Mouse (Mus musculus): ENCODE results near the gene Vwa8. TPM values are rescaled to one million over a fixed set of nuclear protein-coding genes. Genes with fewer than 3 reads are reported as not detected.

The Vwa8 gene
- total RNA-seq (2021), result 10 to 100 TPM; 23.3 to 28.0 TPM

DNA sequence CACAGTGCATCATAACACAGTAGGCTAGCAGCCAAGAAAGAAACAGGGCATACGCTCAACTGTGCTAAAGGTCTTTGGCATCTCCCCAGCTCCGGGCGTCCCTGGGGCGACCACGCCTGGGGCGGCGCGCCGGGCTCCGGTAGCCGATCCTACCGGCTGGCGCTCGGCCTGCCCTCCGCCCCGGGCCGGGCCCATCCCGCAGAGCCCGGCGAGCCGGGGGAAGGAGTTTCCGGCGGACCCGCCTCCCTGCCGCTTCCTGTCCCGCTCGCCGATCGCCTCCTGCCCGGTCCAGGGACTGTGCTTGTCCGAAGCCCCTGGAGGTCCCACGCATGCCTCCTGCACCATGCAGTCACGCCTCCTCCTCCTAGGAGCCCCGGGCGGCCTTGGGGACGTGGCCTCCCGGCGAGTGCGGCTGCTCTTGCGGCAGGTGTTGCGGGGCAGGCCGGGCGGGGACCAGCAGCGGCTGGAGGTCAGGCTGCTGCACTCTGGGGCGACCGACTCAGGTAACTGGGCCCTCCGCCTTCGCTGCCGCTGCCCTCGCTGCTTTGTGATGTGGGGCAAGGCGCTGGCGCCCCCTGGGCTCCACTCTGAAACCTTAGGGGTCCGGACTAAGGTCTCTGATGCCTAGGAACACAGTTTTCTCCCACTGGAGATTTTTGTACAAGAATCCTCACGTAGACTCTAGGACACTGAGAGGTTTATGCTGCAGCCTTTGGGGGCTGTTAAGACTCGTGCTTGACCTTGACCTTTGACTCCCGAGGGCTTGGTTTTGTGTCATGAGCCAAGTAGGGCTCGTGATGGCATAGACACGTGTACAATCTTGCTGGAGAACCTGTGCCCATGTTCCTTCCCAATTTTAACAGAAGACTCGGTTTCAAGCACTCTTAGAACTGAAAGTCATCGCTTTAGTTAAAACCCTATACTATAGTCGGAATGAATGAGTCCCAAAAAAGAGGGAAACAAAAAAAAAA, at the start of gene Vwa8:
TSS of gene Vwa8 (plus strand) at position 112 of the 971 bp plus-strand sequence.
- DNase-seq (ENCODE audit: extremely low spot score in 1 of 2, low spot score in 1 of 2), result peak; percentile 68 to 69

DNA sequence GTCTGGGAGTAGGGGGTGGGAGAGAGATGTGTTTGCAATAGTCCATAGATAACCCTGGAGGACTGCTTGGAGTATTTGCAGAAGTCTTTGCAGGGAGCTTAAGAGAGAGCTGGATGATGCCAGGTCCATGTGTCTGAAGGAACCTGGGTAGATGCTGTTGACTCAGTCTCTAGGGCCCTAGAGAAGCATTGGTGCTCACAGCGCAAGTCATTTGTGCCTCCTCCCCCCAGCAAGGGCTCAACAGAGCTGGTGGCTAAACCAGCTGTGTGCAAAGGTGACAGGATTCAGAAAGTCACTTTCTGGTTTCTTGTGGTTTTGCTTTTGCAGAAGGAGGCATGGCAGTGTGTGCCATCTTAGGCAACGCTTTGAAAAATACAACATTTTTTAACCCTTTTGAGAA, 46.5 kb upstream of the Vwa8 start:
- DNase-seq (ENCODE audit: extremely low spot score in 1 of 2, low spot score in 1 of 2), result no peak

- no peak for DNase-seq (ENCODE audit: extremely low spot score in 1 of 2, low spot score in 1 of 2)
These were observed 44.9 kb upstream of the Vwa8 start for GRCm38 (mm10) chr14:78803924-78804323.

DNA sequence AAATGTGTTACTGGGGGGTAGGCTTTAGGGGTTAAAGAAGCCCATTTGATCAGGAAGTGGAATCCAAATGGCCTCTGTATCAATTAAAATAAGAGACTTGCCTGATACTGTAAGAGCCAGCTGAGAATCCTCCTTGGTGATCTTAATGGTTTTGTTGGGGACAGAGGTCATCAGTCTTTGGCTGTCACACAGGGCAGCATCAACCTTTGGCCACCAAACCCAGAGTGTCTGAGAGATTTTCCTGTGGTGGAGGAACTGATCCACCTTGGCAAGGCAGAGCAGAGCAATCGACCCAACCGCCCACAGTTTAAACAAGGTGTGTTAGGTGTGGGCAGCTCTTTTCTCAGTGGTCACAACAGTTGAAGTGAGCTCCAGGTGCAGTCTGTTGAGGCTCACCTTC, 36.0 kb upstream of the Vwa8 start:
- DNase-seq (ENCODE audit: extremely low spot score in 1 of 2, low spot score in 1 of 2), result no peak

- no peak for DNase-seq (ENCODE audit: extremely low spot score in 1 of 2, low spot score in 1 of 2)
These were observed 32.4 kb upstream of the Vwa8 start for GRCm38 (mm10) chr14:78816411-78816810.

DNA sequence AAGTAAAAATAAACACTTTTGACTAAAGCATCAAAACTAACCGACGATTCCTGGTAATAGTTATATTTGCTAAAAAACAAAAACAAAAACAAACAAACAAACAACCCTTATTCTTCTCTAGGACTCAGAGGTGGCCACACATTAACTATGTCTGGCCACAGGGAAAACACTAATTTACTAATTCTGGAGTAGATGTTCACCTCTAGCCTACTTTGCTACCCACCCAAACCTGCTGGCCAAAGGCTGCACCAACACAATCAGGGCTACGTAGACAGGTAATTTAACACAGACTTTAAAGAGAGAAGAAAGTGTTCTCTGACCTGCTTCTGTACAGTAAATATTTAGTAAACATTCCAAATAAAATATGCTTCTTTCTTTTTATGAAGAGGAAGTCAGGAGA, 31.2 kb upstream of the Vwa8 start:
- DNase-seq (ENCODE audit: extremely low spot score in 1 of 2, low spot score in 1 of 2), result no peak

- DNase-seq (ENCODE audit: extremely low spot score in 1 of 2, low spot score in 1 of 2), result no peak
These were observed 30.4 kb upstream of the Vwa8 start for GRCm38 (mm10) chr14:78818406-78818805.

DNA sequence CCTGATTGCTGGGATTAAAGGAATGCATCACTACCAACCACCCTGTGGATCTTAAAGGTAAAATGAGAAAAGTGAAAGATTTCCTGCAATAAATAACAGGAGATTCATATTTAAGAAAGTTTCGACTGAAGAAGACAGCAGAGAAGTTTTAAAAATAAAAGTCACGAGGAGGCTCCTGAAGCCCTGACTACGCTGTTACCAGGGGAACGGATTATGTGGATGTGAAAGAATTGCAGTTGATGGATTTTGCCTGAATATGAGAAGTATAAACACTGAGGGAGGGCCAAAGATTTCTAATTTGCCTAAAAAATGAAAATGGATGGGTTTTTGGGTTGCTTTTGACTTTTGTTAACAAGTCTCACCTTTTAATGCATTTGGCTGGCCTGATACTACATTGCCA, 24.8 kb upstream of the Vwa8 start:
- DNase-seq (ENCODE audit: extremely low spot score in 1 of 2, low spot score in 1 of 2), result no peak

DNA sequence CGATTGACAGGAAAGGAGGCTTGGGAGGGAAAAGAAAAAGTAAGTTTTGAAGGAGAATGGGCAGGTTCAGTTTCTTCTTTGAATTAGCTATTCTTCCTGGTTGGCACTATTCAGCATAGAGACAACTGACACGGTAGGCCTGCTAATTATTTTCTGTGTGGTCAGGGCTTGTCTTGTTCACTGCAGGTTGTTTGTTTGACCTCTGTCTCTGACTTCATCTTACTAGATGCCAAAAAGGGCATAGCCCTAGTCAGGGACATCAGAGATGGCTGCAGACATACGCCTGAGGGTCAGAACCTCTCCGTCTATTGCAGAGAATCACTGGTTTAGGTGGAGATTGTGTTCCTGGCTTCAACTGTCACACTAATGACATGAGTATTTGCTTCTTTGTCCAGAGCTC, 24.3 kb upstream of the Vwa8 start:
- no peak for DNase-seq (ENCODE audit: extremely low spot score in 1 of 2, low spot score in 1 of 2)

- DNase-seq (ENCODE audit: extremely low spot score in 1 of 2, low spot score in 1 of 2), result no peak
These were observed 17.7 kb upstream of the Vwa8 start for GRCm38 (mm10) chr14:78831158-78831557.

DNA sequence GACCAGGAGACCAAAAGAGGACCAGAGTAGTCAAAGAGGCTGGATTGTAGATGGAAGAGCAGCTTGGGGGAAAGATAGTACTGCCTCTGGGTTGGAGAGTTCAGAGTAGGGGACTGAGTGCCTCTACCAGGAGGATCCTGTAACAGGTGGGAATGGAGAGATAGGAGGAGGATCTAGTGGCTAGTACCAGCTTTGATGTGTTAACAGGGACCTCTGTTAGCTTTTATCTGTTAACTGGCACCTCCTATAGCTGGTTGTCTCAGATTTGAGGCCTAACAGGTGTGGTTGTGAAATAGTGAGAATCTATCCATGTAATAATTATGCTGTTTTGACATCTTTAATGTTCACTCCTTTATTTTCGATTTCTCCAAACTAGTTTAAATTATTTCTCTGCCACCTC, 904 bp upstream of the Vwa8 start:
- no peak for DNase-seq (ENCODE audit: extremely low spot score in 1 of 2, low spot score in 1 of 2)

DNA sequence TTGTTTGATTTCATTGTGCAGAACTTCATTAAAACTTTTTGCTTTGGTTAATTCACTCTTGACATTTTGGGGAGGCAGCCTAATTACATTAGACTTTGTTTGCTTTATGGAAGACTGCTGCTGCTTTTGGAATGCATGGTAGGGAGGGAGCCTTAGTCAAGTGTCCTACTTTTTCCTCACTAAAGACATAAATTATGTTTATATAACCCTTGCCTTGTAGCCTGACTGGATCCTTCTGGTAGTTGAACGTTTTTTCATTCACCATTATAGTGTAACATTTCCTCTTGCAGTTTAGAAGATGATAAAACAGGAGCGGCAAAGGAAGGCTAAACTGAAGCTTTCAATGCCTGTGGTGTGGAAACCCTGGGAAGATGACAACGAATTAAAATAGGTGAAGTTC, 375 bp upstream of the Vwa8 start:
- no peak for DNase-seq (ENCODE audit: extremely low spot score in 1 of 2, low spot score in 1 of 2)

- no peak for DNase-seq (ENCODE audit: extremely low spot score in 1 of 2, low spot score in 1 of 2)
These were observed 1.2 kb downstream of the Vwa8 start for GRCm38 (mm10) chr14:78849961-78850578.

GRCm38 (mm10) chr14:78850666-78851065, 1.8 kb downstream of the Vwa8 start:
- no peak for DNase-seq (ENCODE audit: extremely low spot score in 1 of 2, low spot score in 1 of 2)

GRCm38 (mm10) chr14:78851366-78851765, 2.5 kb downstream of the Vwa8 start:
- no peak for DNase-seq (ENCODE audit: extremely low spot score in 1 of 2, low spot score in 1 of 2)

- DNase-seq (ENCODE audit: extremely low spot score in 1 of 2, low spot score in 1 of 2), result no peak
These were observed 3.8 kb downstream of the Vwa8 start for GRCm38 (mm10) chr14:78852401-78853246.

GRCm38 (mm10) chr14:78861156-78861555, 12.3 kb downstream of the Vwa8 start:
- DNase-seq (ENCODE audit: extremely low spot score in 1 of 2, low spot score in 1 of 2), result no peak

GRCm38 (mm10) chr14:78870036-78870435, 21.2 kb downstream of the Vwa8 start:
- no peak for DNase-seq (ENCODE audit: extremely low spot score in 1 of 2, low spot score in 1 of 2)

- DNase-seq (ENCODE audit: extremely low spot score in 1 of 2, low spot score in 1 of 2), result no peak
These were observed 28.3 kb downstream of the Vwa8 start for GRCm38 (mm10) chr14:78877176-78877575.

DNA sequence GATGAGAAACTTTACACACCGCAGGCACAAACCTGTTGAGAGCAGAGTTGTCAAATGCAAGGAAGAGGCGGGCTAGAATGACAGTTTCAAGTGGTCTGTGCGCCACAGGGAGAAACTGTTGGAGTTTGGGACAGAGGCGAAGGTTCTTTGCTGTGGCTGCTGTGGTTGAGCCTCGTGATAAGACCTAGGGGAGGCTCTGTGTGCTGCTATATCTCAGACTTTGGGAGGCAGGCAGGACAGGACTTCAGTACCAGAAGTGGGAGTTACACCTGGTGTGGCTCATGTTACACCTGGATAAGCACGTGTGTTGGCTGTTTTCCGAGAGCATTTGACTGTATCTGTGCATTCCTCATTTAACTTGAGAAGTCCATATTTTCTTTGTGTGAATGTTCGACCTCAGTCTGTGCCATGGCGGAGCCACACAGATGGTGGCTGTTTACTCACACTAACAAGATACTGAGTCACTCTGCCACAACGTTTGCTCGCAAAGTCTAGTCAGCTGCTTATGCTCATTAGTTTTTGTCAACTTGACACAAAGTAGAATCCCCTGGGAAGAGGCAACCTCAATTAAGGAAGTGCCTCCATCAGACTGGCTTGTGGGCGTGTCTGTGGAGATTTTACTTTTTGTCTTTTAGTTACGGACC, 29.7 kb downstream of the Vwa8 start:
- DNase-seq (ENCODE audit: extremely low spot score in 1 of 2, low spot score in 1 of 2), result no peak
